Mouse (Mus musculus): Measurements from ENCODE around the gene Opa1. TPM values are rescaled to one million over a fixed set of nuclear protein-coding genes. Genes with fewer than 3 reads are reported as not detected.

Opa1 gene
- 55.3 and 56.8 TPM in 2 replicates for total RNA-seq (2012; rRNA removed)

GRCm38 (mm10) chr16:29579167-29579786 is at the start of gene Opa1:
TSS of gene Opa1 (plus strand) at chr16:29579334.
- peak; percentile 89 for DNase-seq (ENCODE audit: low read depth, low spot score)
- H3K9me3 ChIP-seq (ENCODE audit: control insufficient read depth, insufficient read depth, low read depth, low read length): no peaks in the 10 kb centered on the region
- in situ Hi-C loops (cut with MboI; ENCODE audit: low sequenced_read_pairs in 2 of 2, unreplicated experiment in 2 of 2): no loop called here
- no peak within 1 kb of the TSS for H3K27ac ChIP-seq (ENCODE audit: insufficient read depth, low read depth, low read length, poor library complexity, severe bottlenecking)
- TF ChIP-seq ZC3H11A (IDR thresholded peaks at IDR 0.05; ENCODE audit: borderline replicate concordance, low read depth, low read length): 0 out of 2 replicates have a peak, but pooled peaks have one; percentile 1
- TF ChIP-seq CHD2 (IDR thresholded peaks at IDR 0.05; ENCODE audit: low read depth, low read length): no peak
- TF ChIP-seq HCFC1 (IDR thresholded peaks at IDR 0.05; ENCODE audit: borderline replicate concordance, insufficient read depth, low read length): peak; percentile 91
- no peaks in the 10 kb centered on the region for H3K36me3 ChIP-seq (ENCODE audit: control insufficient read depth, insufficient read depth, low read length, poor library complexity, severe bottlenecking)
- no peaks in the 10 kb centered on the region for H3K4me1 ChIP-seq (ENCODE audit: control insufficient read depth in 2 of 2, insufficient read depth in 2 of 2, low read length in 2 of 2, poor library complexity in 1 of 2)
- H3K4me3 ChIP-seq (ENCODE audit: insufficient read depth in 1 of 2, low read depth in 1 of 2, low read length in 2 of 2, poor library complexity in 1 of 2, severe bottlenecking in 1 of 2): peak within 1 kb of the TSS; percentile 83 to 90
- H3K9ac ChIP-seq (ENCODE audit: insufficient read depth, low read depth, low read length, poor library complexity, severe bottlenecking): peak within 1 kb of the TSS; percentile 97

- H3K4me1 ChIP-seq (ENCODE audit: control insufficient read depth in 2 of 2, insufficient read depth in 2 of 2, low read length in 2 of 2, poor library complexity in 1 of 2): no peaks in the 10 kb centered on the region
- in situ Hi-C loops (cut with MboI; ENCODE audit: low sequenced_read_pairs in 2 of 2, unreplicated experiment in 2 of 2): no loop called here
- TF ChIP-seq HCFC1 (IDR thresholded peaks at IDR 0.05; ENCODE audit: borderline replicate concordance, insufficient read depth, low read length) (no peak), ZC3H11A (IDR thresholded peaks at IDR 0.05; ENCODE audit: borderline replicate concordance, low read depth, low read length) (no peak), CHD2 (IDR thresholded peaks at IDR 0.05; ENCODE audit: low read depth, low read length) (no peak), MAFK (IDR thresholded peaks at IDR 0.05; ENCODE audit: insufficient read depth, low read depth, low read length) (no peak), ZNF384 (IDR thresholded peaks at IDR 0.05; ENCODE audit: low read depth, low read length) (no peak)
- H3K27ac ChIP-seq (ENCODE audit: insufficient read depth, low read depth, low read length, poor library complexity, severe bottlenecking): no peak overlapping the region
- H3K9me3 ChIP-seq (ENCODE audit: control insufficient read depth, insufficient read depth, low read depth, low read length): no peaks in the 10 kb centered on the region
- H3K36me3 ChIP-seq (ENCODE audit: control insufficient read depth, insufficient read depth, low read length, poor library complexity, severe bottlenecking): no peaks in the 10 kb centered on the region
- no peak overlapping the region for H3K9ac ChIP-seq (ENCODE audit: insufficient read depth, low read depth, low read length, poor library complexity, severe bottlenecking)
- no peak overlapping the region for H3K4me3 ChIP-seq (ENCODE audit: insufficient read depth in 1 of 2, low read depth in 1 of 2, low read length in 2 of 2, poor library complexity in 1 of 2, severe bottlenecking in 1 of 2)
- no peak for DNase-seq (ENCODE audit: low read depth, low spot score)
These were observed 45.5 kb upstream of the Opa1 start for GRCm38 (mm10) chr16:29533641-29534040.

- DNase-seq (ENCODE audit: low read depth, low spot score): no peak
- H3K9ac ChIP-seq (ENCODE audit: insufficient read depth, low read depth, low read length, poor library complexity, severe bottlenecking): no peak overlapping the region
- no peak overlapping the region for H3K4me3 ChIP-seq (ENCODE audit: insufficient read depth in 1 of 2, low read depth in 1 of 2, low read length in 2 of 2, poor library complexity in 1 of 2, severe bottlenecking in 1 of 2)
- no peaks in the 10 kb centered on the region for H3K36me3 ChIP-seq (ENCODE audit: control insufficient read depth, insufficient read depth, low read length, poor library complexity, severe bottlenecking)
- H3K4me1 ChIP-seq (ENCODE audit: control insufficient read depth in 2 of 2, insufficient read depth in 2 of 2, low read length in 2 of 2, poor library complexity in 1 of 2): no peaks in the 10 kb centered on the region
- in situ Hi-C loops (cut with MboI; ENCODE audit: low sequenced_read_pairs in 2 of 2, unreplicated experiment in 2 of 2): no loop called here
- H3K27ac ChIP-seq (ENCODE audit: insufficient read depth, low read depth, low read length, poor library complexity, severe bottlenecking): no peak overlapping the region
- TF ChIP-seq ZC3H11A (IDR thresholded peaks at IDR 0.05; ENCODE audit: borderline replicate concordance, low read depth, low read length): no peak
- TF ChIP-seq CHD2 (IDR thresholded peaks at IDR 0.05; ENCODE audit: low read depth, low read length): no peak
- TF ChIP-seq MAFK (IDR thresholded peaks at IDR 0.05; ENCODE audit: insufficient read depth, low read depth, low read length): no peak
- no peak for TF ChIP-seq ZNF384 (IDR thresholded peaks at IDR 0.05; ENCODE audit: low read depth, low read length)
- TF ChIP-seq HCFC1 (IDR thresholded peaks at IDR 0.05; ENCODE audit: borderline replicate concordance, insufficient read depth, low read length): no peak
- no peaks in the 10 kb centered on the region for H3K9me3 ChIP-seq (ENCODE audit: control insufficient read depth, insufficient read depth, low read depth, low read length)
These were observed 43.3 kb upstream of the Opa1 start for GRCm38 (mm10) chr16:29535866-29536265.

DNA sequence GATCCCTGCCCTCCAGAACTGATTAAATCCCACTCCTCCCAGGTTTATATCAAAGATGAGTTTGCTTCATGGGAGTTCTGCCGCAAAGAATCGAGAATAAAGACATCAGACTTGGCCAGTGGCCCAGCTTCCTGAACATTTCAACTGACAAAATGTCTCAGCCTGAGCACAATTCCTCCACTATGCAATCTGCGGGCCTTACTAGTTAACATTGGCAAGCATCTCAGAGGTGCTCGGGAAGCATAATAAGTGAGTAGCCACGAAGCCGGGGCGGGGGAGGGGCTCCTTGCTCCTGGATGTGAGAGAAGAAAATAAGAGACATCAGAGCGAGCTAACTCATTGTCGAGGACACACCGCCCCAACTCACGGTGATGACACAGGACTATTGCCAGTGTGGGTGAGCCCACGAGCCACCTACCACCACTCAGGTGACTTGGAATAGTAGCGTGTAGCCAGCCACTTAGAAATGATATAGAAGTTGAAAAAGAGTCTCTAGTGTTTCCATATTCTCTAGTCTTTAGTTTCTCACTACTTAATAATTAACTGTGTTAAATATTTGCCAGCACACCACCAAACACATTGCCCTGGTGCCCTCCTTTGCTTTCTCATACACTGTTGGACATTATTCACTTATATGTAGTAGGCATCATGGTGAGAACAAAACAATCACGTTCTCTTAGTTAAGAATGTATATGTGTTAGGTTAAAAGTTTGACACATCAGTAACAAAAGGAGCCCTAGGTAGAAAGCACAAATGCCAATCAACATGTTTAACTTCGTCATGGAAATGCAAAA is 42.5 kb upstream of the Opa1 start:
- no peaks in the 10 kb centered on the region for H3K4me1 ChIP-seq (ENCODE audit: control insufficient read depth in 2 of 2, insufficient read depth in 2 of 2, low read length in 2 of 2, poor library complexity in 1 of 2)
- no peak overlapping the region for H3K4me3 ChIP-seq (ENCODE audit: insufficient read depth in 1 of 2, low read depth in 1 of 2, low read length in 2 of 2, poor library complexity in 1 of 2, severe bottlenecking in 1 of 2)
- no peak for DNase-seq (ENCODE audit: low read depth, low spot score)
- no peak for TF ChIP-seq MAFK (IDR thresholded peaks at IDR 0.05; ENCODE audit: insufficient read depth, low read depth, low read length)
- no peak for TF ChIP-seq ZC3H11A (IDR thresholded peaks at IDR 0.05; ENCODE audit: borderline replicate concordance, low read depth, low read length)
- TF ChIP-seq HCFC1 (IDR thresholded peaks at IDR 0.05; ENCODE audit: borderline replicate concordance, insufficient read depth, low read length): no peak
- no peak for TF ChIP-seq CHD2 (IDR thresholded peaks at IDR 0.05; ENCODE audit: low read depth, low read length)
- in situ Hi-C loops (cut with MboI; ENCODE audit: low sequenced_read_pairs in 2 of 2, unreplicated experiment in 2 of 2): no loop called here
- H3K9ac ChIP-seq (ENCODE audit: insufficient read depth, low read depth, low read length, poor library complexity, severe bottlenecking): no peak overlapping the region
- no peaks in the 10 kb centered on the region for H3K9me3 ChIP-seq (ENCODE audit: control insufficient read depth, insufficient read depth, low read depth, low read length)
- H3K36me3 ChIP-seq (ENCODE audit: control insufficient read depth, insufficient read depth, low read length, poor library complexity, severe bottlenecking): no peaks in the 10 kb centered on the region
- no peak overlapping the region for H3K27ac ChIP-seq (ENCODE audit: insufficient read depth, low read depth, low read length, poor library complexity, severe bottlenecking)
